Mouse (Mus musculus): Measurements from ENCODE around the gene Ppm1e.
A peak's percentile ranks its signal among the peaks of the same experiment; 100 is the strongest.

Ppm1e gene

GRCm38 (mm10) chr11:87253294-87253693 lies 105.5 kb downstream of the Ppm1e start:
- DNase-seq (ENCODE audit: low spot score in 2 of 2): no peak

GRCm38 (mm10) chr11:87250132-87250531 lies 108.7 kb downstream of the Ppm1e start:
- no peak for DNase-seq (ENCODE audit: low spot score in 2 of 2)

GRCm38 (mm10) chr11:87247494-87247866 lies 111.3 kb downstream of the Ppm1e start:
- DNase-seq (ENCODE audit: low spot score in 2 of 2): no peak

- DNase-seq (ENCODE audit: low spot score in 2 of 2): no peak
These were observed 111.9 kb downstream of the Ppm1e start for GRCm38 (mm10) chr11:87246724-87247493.

- DNase-seq (ENCODE audit: low spot score in 2 of 2): no peak
These were observed 112.6 kb downstream of the Ppm1e start for GRCm38 (mm10) chr11:87246107-87246651.

GRCm38 (mm10) chr11:87245171-87245840 lies 113.5 kb downstream of the Ppm1e start:
- DNase-seq (ENCODE audit: low spot score in 2 of 2): peak; percentile 48 to 49

- peak in 1 of 2 experiments; percentile 53 for DNase-seq (ENCODE audit: low spot score in 2 of 2)
These were observed 117.6 kb downstream of the Ppm1e start for GRCm38 (mm10) chr11:87241256-87241655.

GRCm38 (mm10) chr11:87240833-87241215 lies 118.0 kb downstream of the Ppm1e start:
- no peak for DNase-seq (ENCODE audit: low spot score in 2 of 2)

GRCm38 (mm10) chr11:87240141-87240832 lies 118.5 kb downstream of the Ppm1e start:
- DNase-seq (ENCODE audit: low spot score in 2 of 2): peak; percentile 40 to 41

GRCm38 (mm10) chr11:87238891-87239530 lies 119.8 kb downstream of the Ppm1e start:
- no peak for DNase-seq (ENCODE audit: low spot score in 2 of 2)

GRCm38 (mm10) chr11:87235486-87235872 lies 123.3 kb downstream of the Ppm1e start:
- DNase-seq (ENCODE audit: low spot score in 2 of 2): no peak

GRCm38 (mm10) chr11:87234743-87235485 lies 123.9 kb downstream of the Ppm1e start:
- DNase-seq (ENCODE audit: low spot score in 2 of 2): no peak

- DNase-seq (ENCODE audit: low spot score in 2 of 2): no peak
These were observed 125.4 kb downstream of the Ppm1e start for GRCm38 (mm10) chr11:87233377-87233776.

- no peak for DNase-seq (ENCODE audit: low spot score in 2 of 2)
These were observed 131.8 kb downstream of the Ppm1e start for GRCm38 (mm10) chr11:87227056-87227455.

- DNase-seq (ENCODE audit: low spot score in 2 of 2): no peak
These were observed 136.1 kb downstream of the Ppm1e start for GRCm38 (mm10) chr11:87222686-87223085.

- no peak for DNase-seq (ENCODE audit: low spot score in 2 of 2)
These were observed 146.5 kb downstream of the Ppm1e start for GRCm38 (mm10) chr11:87212313-87212712.

Measured in thymus, postnatal 10 days (tissue).